Mouse (Mus musculus): ENCODE results near the gene Grik4. TPM values are rescaled to one million over a fixed set of nuclear protein-coding genes. Genes with fewer than 3 reads are reported as not detected.
A peak's percentile ranks its signal among the peaks of the same experiment; 100 is the strongest.

Gene Grik4
- total and polyA plus RNA-seq, 2 experiments from 2014 or later: 9.5 to 17.2 TPM

GRCm38 (mm10) chr9:42863360-42863759 lies 80.9 kb downstream of the Grik4 start:
- Histone ChIP-seq H3K27me3 (ENCODE audit: insufficient read depth, low read length) (no peaks in the 10 kb centered on the region), H3K9me3 (ENCODE audit: low read length) (no peaks in the 10 kb centered on the region), H3K4me2 (ENCODE audit: low read depth, low read length, poor library complexity, severe bottlenecking) (no peak overlapping the region), H3K36me3 (ENCODE audit: insufficient read depth, low read length) (no peaks in the 10 kb centered on the region), H3K4me3 (ENCODE audit: low read depth, low read length) (no peak overlapping the region), H3K4me1 (ENCODE audit: insufficient read depth, low read length) (peaks cover 11% of the 10 kb centered on the region), H3K27ac (ENCODE audit: low read depth, low read length) (no peak overlapping the region; the same call in 1 of the 2 replicates), H3K9ac (replicated peaks; ENCODE audit: low read length, poor library complexity, severe bottlenecking) (no peak overlapping the region)
- 18% methylated on average over 5 of the region's 5 CpGs for WGBS
- DNase-seq (ENCODE audit: low spot score): peak; percentile 60
- no peak for TF ChIP-seq CTCF (IDR thresholded peaks at IDR 0.05)
- ATAC-seq (ENCODE audit: low FRiP score): peak; percentile 64; the same call in 1 of the 2 replicates

GRCm38 (mm10) chr9:42861711-42862110 lies 82.6 kb downstream of the Grik4 start:
- 60% methylated on average over 6 of the region's 6 CpGs for WGBS
- no peak for ATAC-seq (ENCODE audit: low FRiP score)

GRCm38 (mm10) chr9:42861238-42861637 lies 83.1 kb downstream of the Grik4 start:
- H3K27me3 ChIP-seq (ENCODE audit: insufficient read depth, low read length): no peaks in the 10 kb centered on the region
- WGBS: 82% methylated on average over 11 of the region's 11 CpGs
- no peaks in the 10 kb centered on the region for H3K9me3 ChIP-seq (ENCODE audit: low read length)
- H3K4me2 ChIP-seq (ENCODE audit: low read depth, low read length, poor library complexity, severe bottlenecking): no peak overlapping the region
- peaks cover 11% of the 10 kb centered on the region; the same call in 1 of the 2 replicates for H3K4me1 ChIP-seq (ENCODE audit: insufficient read depth, low read length)
- no peak overlapping the region for H3K27ac ChIP-seq (ENCODE audit: low read depth, low read length)
- no peak for DNase-seq (ENCODE audit: low spot score)
- H3K4me3 ChIP-seq (ENCODE audit: low read depth, low read length): no peak overlapping the region
- TF ChIP-seq CTCF (IDR thresholded peaks at IDR 0.05): no peak
- no peak for ATAC-seq (ENCODE audit: low FRiP score)
- no peaks in the 10 kb centered on the region for H3K36me3 ChIP-seq (ENCODE audit: insufficient read depth, low read length)
- H3K9ac ChIP-seq (replicated peaks; ENCODE audit: low read length, poor library complexity, severe bottlenecking): no peak overlapping the region

More at GRCm38 (mm10) chr9:42861711-42862110, 82.6 kb downstream of the Grik4 start:
- Histone ChIP-seq H3K9ac (replicated peaks; ENCODE audit: low read length, poor library complexity, severe bottlenecking) (no peak overlapping the region), H3K27me3 (ENCODE audit: insufficient read depth, low read length) (no peaks in the 10 kb centered on the region), H3K27ac (ENCODE audit: low read depth, low read length) (no peak overlapping the region), H3K36me3 (ENCODE audit: insufficient read depth, low read length) (no peaks in the 10 kb centered on the region), H3K9me3 (ENCODE audit: low read length) (no peaks in the 10 kb centered on the region), H3K4me1 (ENCODE audit: insufficient read depth, low read length) (peaks cover 11% of the 10 kb centered on the region; the same call in 1 of the 2 replicates), H3K4me2 (ENCODE audit: low read depth, low read length, poor library complexity, severe bottlenecking) (no peak overlapping the region), H3K4me3 (ENCODE audit: low read depth, low read length) (no peak overlapping the region)
- no peak for DNase-seq (ENCODE audit: low spot score)
- TF ChIP-seq CTCF (IDR thresholded peaks at IDR 0.05): no peak

GRCm38 (mm10) chr9:42859959-42860794 lies 84.1 kb downstream of the Grik4 start:
- Histone ChIP-seq H3K4me2 (ENCODE audit: low read depth, low read length, poor library complexity, severe bottlenecking) (no peak overlapping the region), H3K27ac (ENCODE audit: low read depth, low read length) (no peak overlapping the region), H3K9ac (replicated peaks; ENCODE audit: low read length, poor library complexity, severe bottlenecking) (no peak overlapping the region), H3K4me3 (ENCODE audit: low read depth, low read length) (no peak overlapping the region), H3K9me3 (ENCODE audit: low read length) (no peaks in the 10 kb centered on the region), H3K4me1 (ENCODE audit: insufficient read depth, low read length) (peaks cover 11% of the 10 kb centered on the region; the same call in 1 of the 2 replicates), H3K27me3 (ENCODE audit: insufficient read depth, low read length) (no peaks in the 10 kb centered on the region), H3K36me3 (ENCODE audit: insufficient read depth, low read length) (no peaks in the 10 kb centered on the region)
- WGBS: 81% methylated on average over 10 of the region's 10 CpGs
- DNase-seq (ENCODE audit: low spot score): no peak
- ATAC-seq (ENCODE audit: low FRiP score): no peak
- no peak for TF ChIP-seq CTCF (IDR thresholded peaks at IDR 0.05)

GRCm38 (mm10) chr9:42858998-42859690 lies 85.1 kb downstream of the Grik4 start:
- DNase-seq (ENCODE audit: low spot score): no peak
- Histone ChIP-seq H3K4me3 (ENCODE audit: low read depth, low read length) (no peak overlapping the region), H3K4me2 (ENCODE audit: low read depth, low read length, poor library complexity, severe bottlenecking) (no peak overlapping the region), H3K4me1 (ENCODE audit: insufficient read depth, low read length) (peaks cover 7% of the 10 kb centered on the region; the same call in 1 of the 2 replicates), H3K27ac (ENCODE audit: low read depth, low read length) (no peak overlapping the region), H3K27me3 (ENCODE audit: insufficient read depth, low read length) (no peaks in the 10 kb centered on the region), H3K9me3 (ENCODE audit: low read length) (no peaks in the 10 kb centered on the region), H3K36me3 (ENCODE audit: insufficient read depth, low read length) (no peaks in the 10 kb centered on the region), H3K9ac (replicated peaks; ENCODE audit: low read length, poor library complexity, severe bottlenecking) (no peak overlapping the region)
- no peak for ATAC-seq (ENCODE audit: low FRiP score)
- TF ChIP-seq CTCF (IDR thresholded peaks at IDR 0.05): no peak
- WGBS: 39% methylated on average over 4 of the region's 4 CpGs

GRCm38 (mm10) chr9:42858576-42858975 lies 85.7 kb downstream of the Grik4 start:
- Histone ChIP-seq H3K4me3 (ENCODE audit: low read depth, low read length) (no peak overlapping the region), H3K9ac (replicated peaks; ENCODE audit: low read length, poor library complexity, severe bottlenecking) (no peak overlapping the region), H3K4me1 (ENCODE audit: insufficient read depth, low read length) (peaks cover 4% of the 10 kb centered on the region; the same call in 1 of the 2 replicates), H3K27me3 (ENCODE audit: insufficient read depth, low read length) (no peaks in the 10 kb centered on the region), H3K27ac (ENCODE audit: low read depth, low read length) (no peak overlapping the region), H3K9me3 (ENCODE audit: low read length) (no peaks in the 10 kb centered on the region), H3K4me2 (ENCODE audit: low read depth, low read length, poor library complexity, severe bottlenecking) (no peak overlapping the region), H3K36me3 (ENCODE audit: insufficient read depth, low read length) (no peaks in the 10 kb centered on the region)
- ATAC-seq (ENCODE audit: low FRiP score) (no peak), DNase-seq (ENCODE audit: low spot score) (no peak)
- TF ChIP-seq CTCF (IDR thresholded peaks at IDR 0.05): no peak
- WGBS: 67% methylated on average over 3 of the region's 3 CpGs
